Mouse (Mus musculus): Measurements from ENCODE around the gene Fam171a2.

GRCm38 (mm10) chr11:102404161-102405010 is 43.1 kb downstream of the Fam171a2 start:
- TF ChIP-seq GATA1 (IDR thresholded peaks at IDR 0.05; ENCODE audit: borderline replicate concordance, low read length), result no peak
- no peak for TF ChIP-seq FLI1 (IDR thresholded peaks at IDR 0.05; ENCODE audit: low read length)
